Mouse (Mus musculus) left cerebral cortex, adult 9 months (tissue): ENCODE measurements around the gene Fgfrl1.

Experiments
- DNase-seq, 2 experiments: peaks; one replicate each; pipeline ENCODE4 v3.0.0; 2022; ENCODE audit warnings: low spot score in 2 of 2

Gene Fgfrl1

GRCm38 (mm10) chr5:108667370-108667769 is 24.8 kb upstream of the Fgfrl1 start:
- no peak for DNase-seq

- no peak for DNase-seq
These were observed 23.7 kb upstream of the Fgfrl1 start for GRCm38 (mm10) chr5:108668387-108668932.

- peak; percentile 74 to 93 for DNase-seq
These were observed 22.9 kb upstream of the Fgfrl1 start, which contains the start of gene Dgkq for GRCm38 (mm10) chr5:108668977-108669936. Gene Dgkq, minus strand, starts transcription at chr5:108669672.

- no peak for DNase-seq
These were observed 22.2 kb upstream of the Fgfrl1 start for GRCm38 (mm10) chr5:108669986-108670385.

GRCm38 (mm10) chr5:108670785-108671184 is 21.4 kb upstream of the Fgfrl1 start:
- DNase-seq, result peak in 1 of 2 experiments; percentile 49

- DNase-seq, result no peak
These were observed 20.4 kb upstream of the Fgfrl1 start for GRCm38 (mm10) chr5:108671757-108672156.

GRCm38 (mm10) chr5:108674624-108675023 is 17.6 kb upstream of the Fgfrl1 start:
- no peak for DNase-seq

GRCm38 (mm10) chr5:108675251-108675816 is 16.8 kb upstream of the Fgfrl1 start, which contains the start of gene Slc26a1:
Gene Slc26a1, minus strand, starts transcription at chr5:108675569.
- DNase-seq, result no peak

- DNase-seq, result no peak
These were observed 15.2 kb upstream of the Fgfrl1 start for GRCm38 (mm10) chr5:108676772-108677498.

GRCm38 (mm10) chr5:108677605-108678295 is 14.4 kb upstream of the Fgfrl1 start:
- DNase-seq, result peak in 1 of 2 experiments; percentile 86

- no peak for DNase-seq
These were observed 13.8 kb upstream of the Fgfrl1 start for GRCm38 (mm10) chr5:108678296-108678854.

- DNase-seq, result no peak
These were observed 12.3 kb upstream of the Fgfrl1 start for GRCm38 (mm10) chr5:108679909-108680308.

GRCm38 (mm10) chr5:108680871-108681270 is 11.3 kb upstream of the Fgfrl1 start:
- DNase-seq, result no peak

GRCm38 (mm10) chr5:108689091-108689490 is 3.1 kb upstream of the Fgfrl1 start:
- no peak for DNase-seq

- DNase-seq, result no peak
These were observed 1.0 kb upstream of the Fgfrl1 start for GRCm38 (mm10) chr5:108691152-108691551.

- DNase-seq, result peak in 1 of 2 experiments; percentile 53
These were observed 1.7 kb downstream of the Fgfrl1 start for GRCm38 (mm10) chr5:108693872-108694288.

GRCm38 (mm10) chr5:108694352-108695261 is 2.4 kb downstream of the Fgfrl1 start:
- no peak for DNase-seq

GRCm38 (mm10) chr5:108695861-108696260 is 3.7 kb downstream of the Fgfrl1 start:
- DNase-seq, result no peak

GRCm38 (mm10) chr5:108696542-108696941 is 4.4 kb downstream of the Fgfrl1 start:
- DNase-seq, result no peak

GRCm38 (mm10) chr5:108697341-108697753 is 5.2 kb downstream of the Fgfrl1 start:
- DNase-seq, result peak; percentile 43 to 72
